Mouse (Mus musculus) lung, postnatal 0 days (tissue): Measurements from ENCODE around the gene Rbm19. TPM values are rescaled to one million over a fixed set of nuclear protein-coding genes. Genes with fewer than 3 reads are reported as not detected.

Experiments used
- ATAC-seq: fragments of 200-750 bp; cut with Nextera tagmentation; 2 replicates; pipeline ENCODE4 v1.8.0; 2017; ENCODE audit warnings: moderate library complexity
- DNase-seq: peaks from one replicate; pipeline ENCODE4 v3.0.0-alpha.2; 2016; ENCODE audit warnings: low spot score
- H3K27ac ChIP-seq: fragments of 300-500 bp; sonication (generic); 2 replicates; pipeline ENCODE4 v1.5.1; 2014; ENCODE audit warnings: antibody characterized with exemption, mild to moderate bottlenecking, low read length, mixed read lengths
- H3K27me3 ChIP-seq: fragments of 300-500 bp; sonication (generic); replicated peaks from 2 replicates; pipeline ENCODE4 v1.6.1; 2014; ENCODE audit warnings: low read length, mixed read lengths; ENCODE audit not compliant: insufficient read depth
- H3K36me3 ChIP-seq: fragments of 300-500 bp; sonication (generic); 2 replicates; pipeline ENCODE4 v1.6.1; 2014; ENCODE audit warnings: low read length, mixed read lengths; ENCODE audit not compliant: insufficient read depth
- H3K4me1 ChIP-seq: fragments of 300-500 bp; sonication (generic); 2 replicates; pipeline ENCODE4 v1.6.1; 2014; ENCODE audit warnings: antibody characterized with exemption, low read depth, low read length, mixed read lengths; ENCODE audit not compliant: insufficient read depth
- H3K4me2 ChIP-seq: fragments of 300-500 bp; sonication (generic); replicated peaks from 2 replicates; pipeline ENCODE4 v1.6.1; 2014; ENCODE audit warnings: low read depth, mild to moderate bottlenecking, low read length, moderate library complexity, mixed read lengths
- H3K4me3 ChIP-seq: fragments of 300-500 bp; sonication (generic); 2 replicates; pipeline ENCODE4 v1.5.1; 2014; ENCODE audit warnings: low read depth, low read length
- H3K9ac ChIP-seq: fragments of 300-500 bp; sonication (generic); replicated peaks from 2 replicates; pipeline ENCODE4 v1.6.1; 2014; ENCODE audit warnings: low read depth, mild to moderate bottlenecking
- H3K9me3 ChIP-seq: fragments of 300-500 bp; sonication (generic); 2 replicates; pipeline ENCODE4 v1.6.1; 2016; ENCODE audit warnings: low read length, mixed read lengths
- CTCF ChIP-seq: IDR thresholded peaks from 2 replicates; pipeline ENCODE4 v1.5.1; 2016; ENCODE audit warnings: antibody characterized with exemption, mild to moderate bottlenecking
- EP300 ChIP-seq: IDR thresholded peaks from 2 replicates; pipeline ENCODE4 v1.6.1; 2016; ENCODE audit warnings: antibody characterized with exemption, mild to moderate bottlenecking, control low read depth
- WGBS: fragments of 180-500 bp; shearing (Covaris S2); extraction: QIAGEN DNeasy Blood & Tissue Kit; methylation state at CpG from one replicate; pipeline ENCODE4 v1.1.7; 2014; 5-methylcytosine and 5-hydroxymethylcytosine counted together
- polyA plus RNA-seq: library from polyadenylated mRNA; unstranded; fragments of >200 nt; fragmentation: Nextera tagmentation; extraction: Ambion mirVana; gene quantifications from 2 replicates; pipeline ENCODE4 v1.2.1, GENCODE M21; 2015

The Rbm19 gene
- polyA plus RNA-seq, 1 experiment from 2014 or later, result 6.0 TPM

GRCm38 (mm10) chr5:120129070-120129469 lies 12.8 kb downstream of the Rbm19 start:
- WGBS, result 89% methylated on average over 7 of the region's 7 CpGs
- ATAC-seq (no peak), DNase-seq (no peak)
- no peaks in the 10 kb centered on the region for H3K27me3 ChIP-seq
- H3K4me1 ChIP-seq, result no peaks in the 10 kb centered on the region
- no peak overlapping the region for H3K4me3 ChIP-seq
- no peak for TF ChIP-seq EP300
- no peak for TF ChIP-seq CTCF
- no peaks in the 10 kb centered on the region for H3K9me3 ChIP-seq
- no peak overlapping the region for H3K27ac ChIP-seq
- H3K9ac ChIP-seq, result no peak overlapping the region
- peaks cover 4% of the 10 kb centered on the region; the same call in 1 of the 2 replicates for H3K36me3 ChIP-seq
- H3K4me2 ChIP-seq, result no peak overlapping the region

- H3K36me3 ChIP-seq, result peaks cover 4% of the 10 kb centered on the region; the same call in 1 of the 2 replicates
- 90% methylated on average over 7 of the region's 7 CpGs for WGBS
Measured at GRCm38 (mm10) chr5:120129761-120130160, 13.5 kb downstream of the Rbm19 start.

GRCm38 (mm10) chr5:120130163-120130562 lies 13.9 kb downstream of the Rbm19 start:
- peak; percentile 32 for DNase-seq
- Histone ChIP-seq H3K4me3 (no peak overlapping the region), H3K27ac (no peak overlapping the region), H3K4me1 (no peaks in the 10 kb centered on the region), H3K9ac (no peak overlapping the region), H3K27me3 (no peaks in the 10 kb centered on the region), H3K9me3 (no peaks in the 10 kb centered on the region), H3K36me3 (peaks cover 3% of the 10 kb centered on the region; the same call in 1 of the 2 replicates), H3K4me2 (no peak overlapping the region)
- ATAC-seq, result 0 out of 2 replicates have a peak, but pooled peaks have one; percentile 13
- TF ChIP-seq CTCF (no peak), EP300 (no peak)
- 92% methylated on average over 2 of the region's 2 CpGs for WGBS

More at GRCm38 (mm10) chr5:120129761-120130160, 13.5 kb downstream of the Rbm19 start:
- no peak for ATAC-seq
- TF ChIP-seq EP300 (no peak), CTCF (peak; percentile 11; the same call in 1 of the 2 replicates)
- Histone ChIP-seq H3K27me3 (no peaks in the 10 kb centered on the region), H3K9ac (no peak overlapping the region), H3K4me2 (no peak overlapping the region), H3K4me1 (no peaks in the 10 kb centered on the region), H3K27ac (no peak overlapping the region), H3K4me3 (no peak overlapping the region), H3K9me3 (no peaks in the 10 kb centered on the region)
- DNase-seq, result no peak

- DNase-seq (peak; percentile 28), ATAC-seq (no peak)
- H3K27ac ChIP-seq, result no peak overlapping the region
- H3K4me3 ChIP-seq, result no peak overlapping the region
- no peaks in the 10 kb centered on the region for H3K27me3 ChIP-seq
- no peaks in the 10 kb centered on the region for H3K4me1 ChIP-seq
- H3K4me2 ChIP-seq, result no peak overlapping the region
- no peaks in the 10 kb centered on the region for H3K9me3 ChIP-seq
- 62% methylated on average over 5 of the region's 5 CpGs for WGBS
- no peak for TF ChIP-seq EP300
- peak; percentile 69 for TF ChIP-seq CTCF
- no peaks in the 10 kb centered on the region; the same call in 1 of the 2 replicates for H3K36me3 ChIP-seq
- H3K9ac ChIP-seq, result no peak overlapping the region
Measured at GRCm38 (mm10) chr5:120131600-120131999, 15.3 kb downstream of the Rbm19 start.

GRCm38 (mm10) chr5:120134000-120134399 lies 17.7 kb downstream of the Rbm19 start:
- Histone ChIP-seq H3K4me3 (no peak overlapping the region), H3K9ac (no peak overlapping the region), H3K27ac (no peak overlapping the region), H3K36me3 (no peaks in the 10 kb centered on the region; the same call in 1 of the 2 replicates), H3K4me1 (no peaks in the 10 kb centered on the region), H3K9me3 (no peaks in the 10 kb centered on the region), H3K27me3 (no peaks in the 10 kb centered on the region), H3K4me2 (no peak overlapping the region)
- TF ChIP-seq CTCF (peak; percentile 91), EP300 (no peak)
- DNase-seq (peak; percentile 54), ATAC-seq (peak; percentile 37; the same call in 1 of the 2 replicates)
- 32% methylated on average over 6 of the region's 6 CpGs for WGBS

GRCm38 (mm10) chr5:120135337-120135736 lies 19.1 kb downstream of the Rbm19 start:
- H3K9me3 ChIP-seq, result no peaks in the 10 kb centered on the region
- 88% methylated on average over 14 of the region's 14 CpGs for WGBS
- H3K4me2 ChIP-seq, result no peak overlapping the region
- no peak for DNase-seq
- H3K4me1 ChIP-seq, result no peaks in the 10 kb centered on the region
- no peak for TF ChIP-seq CTCF
- no peak for TF ChIP-seq EP300
- H3K9ac ChIP-seq, result no peak overlapping the region
- no peak overlapping the region for H3K27ac ChIP-seq
- ATAC-seq, result no peak
- H3K27me3 ChIP-seq, result no peaks in the 10 kb centered on the region
- H3K36me3 ChIP-seq, result no peaks in the 10 kb centered on the region; the same call in 1 of the 2 replicates
- H3K4me3 ChIP-seq, result no peak overlapping the region
